Mouse (Mus musculus): ENCODE data around the gene Smco3.

- no peak for TF ChIP-seq POLR2A (IDR thresholded peaks at IDR 0.05; ENCODE audit: low read depth, low read length)
- no peak for TF ChIP-seq CTCF (IDR thresholded peaks at IDR 0.05; ENCODE audit: extremely low read depth, insufficient read depth, insufficient read length, insufficient replicate concordance)
Measured at GRCm38 (mm10) chr6:136848399-136848798, 13.1 kb upstream of the Smco3 start.

All from spleen, adult 2 months (tissue).